Mouse (Mus musculus) thymus, adult 2 months (tissue): ENCODE data around the gene Cldn13.

Experiments
- CTCF ChIP-seq: fragments of 200-500 bp; IDR thresholded peaks from 2 replicates; pipeline ENCODE4 v1.5.1; 2012; ENCODE audit warnings: mild to moderate bottlenecking, control low read depth, low read length, moderate library complexity, borderline replicate concordance; ENCODE audit not compliant: control insufficient read depth, poor library complexity, insufficient read depth; ENCODE audit errors: extremely low read depth
- POLR2A ChIP-seq: fragments of 200-500 bp; IDR thresholded peaks from 2 replicates; pipeline ENCODE4 v1.6.1; 2012; ENCODE audit warnings: mild to moderate bottlenecking, low read length, control low read depth, moderate library complexity; ENCODE audit not compliant: control insufficient read depth, poor library complexity, insufficient read depth; ENCODE audit errors: extremely low read depth

GRCm38 (mm10) chr5:134913753-134914152 is 1.6 kb downstream of the Cldn13 start:
- TF ChIP-seq CTCF (no peak), POLR2A (no peak)
